Mouse (Mus musculus): ENCODE data around the gene Pgbd1. TPM values are rescaled to one million over a fixed set of nuclear protein-coding genes. Genes with fewer than 3 reads are reported as not detected.
"Not testable (repeated sequence)": the region's sequence is repeated elsewhere in the genome, so short reads cannot be mapped to it uniquely, and the experiment has no call there.

Gene Pgbd1
- 5.2 and 5.5 TPM in 2 replicates for polyA plus RNA-seq (2012; rRNA removed)

- Histone ChIP-seq H3K27me3 (ENCODE audit: control insufficient read depth, insufficient read depth, low read length) (no peaks in the 10 kb centered on the region), H3K4me1 (ENCODE audit: control insufficient read depth, insufficient read depth, low read length) (no peaks in the 10 kb centered on the region), H3K36me3 (ENCODE audit: control insufficient read depth, insufficient read depth, low read length) (peaks cover 7% of the 10 kb centered on the region), H3K4me3 (ENCODE audit: control insufficient read depth, low read depth, low read length) (peak within 1 kb of the TSS; percentile 99), H3K27ac (ENCODE audit: control insufficient read depth, insufficient read depth, low read depth, low read length) (peak within 1 kb of the TSS; percentile 90)
- TF ChIP-seq CTCF (IDR thresholded peaks at IDR 0.05; ENCODE audit: control insufficient read depth, insufficient read depth, insufficient replicate concordance, low read depth, low read length) (no peak), POLR2A (IDR thresholded peaks at IDR 0.05; ENCODE audit: control insufficient read depth, low read depth, low read length) (peak; percentile 47; the same call in 1 of the 2 replicates)
Observed at GRCm38 (mm10) chr13:21440503-21441206, at the start of gene Pgbd1. Gene Pgbd1, minus strand, starts transcription at chr13:21441058.

DNA sequence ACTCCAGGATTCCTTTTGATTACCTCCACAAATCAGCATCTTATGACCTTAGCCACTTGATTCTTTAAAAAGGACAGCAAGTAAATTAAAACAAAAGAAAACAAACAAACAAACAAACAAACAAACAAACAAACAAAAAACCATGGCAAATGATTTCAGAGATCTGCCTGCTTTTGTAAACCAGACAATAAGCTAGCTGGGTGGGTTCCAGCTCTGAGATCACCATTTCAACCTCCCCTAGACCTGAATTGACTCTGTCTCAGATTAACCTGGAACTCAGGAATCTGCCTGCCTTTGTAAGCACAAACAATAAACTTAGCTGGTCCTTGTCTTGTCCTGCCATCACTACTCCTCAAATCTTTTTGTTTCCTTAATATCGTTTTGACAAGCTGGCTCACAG lies 46.0 kb upstream of the Pgbd1 start:
- Histone ChIP-seq H3K27ac (ENCODE audit: control insufficient read depth, insufficient read depth, low read depth, low read length) (no peak overlapping the region), H3K4me3 (ENCODE audit: control insufficient read depth, low read depth, low read length) (no peak overlapping the region), H3K27me3 (ENCODE audit: control insufficient read depth, insufficient read depth, low read length) (no peaks in the 10 kb centered on the region), H3K36me3 (ENCODE audit: control insufficient read depth, insufficient read depth, low read length) (no peaks in the 10 kb centered on the region), H3K4me1 (ENCODE audit: control insufficient read depth, insufficient read depth, low read length) (no peaks in the 10 kb centered on the region)
- TF ChIP-seq CTCF (IDR thresholded peaks at IDR 0.05; ENCODE audit: control insufficient read depth, insufficient read depth, insufficient replicate concordance, low read depth, low read length) (no peak), POLR2A (IDR thresholded peaks at IDR 0.05; ENCODE audit: control insufficient read depth, low read depth, low read length) (no peak)

GRCm38 (mm10) chr13:21478759-21479670 lies 38.2 kb upstream of the Pgbd1 start, which contains the start of the genes Zkscan4 and Gm10065:
Gene Zkscan4, plus strand, starts transcription at chr13:21478907.
Gene Gm10065, minus strand, starts transcription at chr13:21479441.
- peak within 1 kb of the TSS; percentile 83 for H3K4me3 ChIP-seq (ENCODE audit: control insufficient read depth, low read depth, low read length)
- H3K36me3 ChIP-seq (ENCODE audit: control insufficient read depth, insufficient read depth, low read length); H3K27me3 ChIP-seq (ENCODE audit: control insufficient read depth, insufficient read depth, low read length); H3K4me1 ChIP-seq (ENCODE audit: control insufficient read depth, insufficient read depth, low read length): not testable (repeated sequence)
- H3K27ac ChIP-seq (ENCODE audit: control insufficient read depth, insufficient read depth, low read depth, low read length): peak within 1 kb of the TSS; percentile 75

DNA sequence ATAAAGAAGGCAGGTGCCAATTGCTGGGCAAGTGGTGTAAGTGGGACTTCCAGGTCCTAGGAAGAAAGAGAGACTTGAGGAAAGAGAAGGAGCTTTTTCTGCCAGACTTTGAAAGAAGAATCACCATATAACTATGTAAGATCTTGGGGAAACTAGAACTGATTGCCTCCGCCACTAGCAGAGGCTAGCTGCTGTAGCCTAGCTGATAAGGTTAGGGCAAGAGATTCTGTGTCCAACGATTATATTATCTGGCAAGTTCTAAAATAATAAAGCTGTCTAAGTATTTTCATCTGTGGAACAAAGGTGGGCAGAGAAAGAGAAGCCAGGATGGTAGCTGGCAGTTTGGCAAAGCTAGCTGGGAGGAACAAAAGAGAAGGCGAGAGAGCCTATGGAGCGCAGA lies 31.6 kb upstream of the Pgbd1 start:
- Histone ChIP-seq H3K27ac (ENCODE audit: control insufficient read depth, insufficient read depth, low read depth, low read length) (no peak overlapping the region), H3K27me3 (ENCODE audit: control insufficient read depth, insufficient read depth, low read length) (no peaks in the 10 kb centered on the region), H3K4me1 (ENCODE audit: control insufficient read depth, insufficient read depth, low read length) (no peaks in the 10 kb centered on the region; the same call in 1 of the 2 replicates), H3K4me3 (ENCODE audit: control insufficient read depth, low read depth, low read length) (no peak overlapping the region), H3K36me3 (ENCODE audit: control insufficient read depth, insufficient read depth, low read length) (no peaks in the 10 kb centered on the region)
- TF ChIP-seq POLR2A (IDR thresholded peaks at IDR 0.05; ENCODE audit: control insufficient read depth, low read depth, low read length) (no peak), CTCF (IDR thresholded peaks at IDR 0.05; ENCODE audit: control insufficient read depth, insufficient read depth, insufficient replicate concordance, low read depth, low read length) (no peak)

DNA sequence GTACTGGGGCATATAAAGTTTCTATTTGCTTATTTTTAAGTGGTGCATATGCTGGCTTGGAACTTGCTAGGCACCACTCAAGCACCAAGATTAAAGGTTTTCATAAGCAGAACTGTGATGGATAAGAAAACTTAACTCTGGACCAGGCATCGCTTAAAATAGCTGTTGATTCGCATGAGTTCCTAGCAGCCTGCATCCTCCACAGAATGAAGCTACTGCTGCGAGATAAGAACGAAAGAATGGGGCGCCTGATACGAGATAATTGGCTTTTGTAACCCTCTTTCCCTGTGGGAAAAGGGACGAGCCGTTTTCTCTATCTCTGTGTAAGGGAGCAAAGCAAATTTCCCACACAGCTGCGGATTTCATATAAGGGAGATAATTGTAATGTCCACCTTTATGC lies 28.2 kb upstream of the Pgbd1 start:
- H3K27me3 ChIP-seq (ENCODE audit: control insufficient read depth, insufficient read depth, low read length): no peaks in the 10 kb centered on the region
- no peak overlapping the region for H3K27ac ChIP-seq (ENCODE audit: control insufficient read depth, insufficient read depth, low read depth, low read length)
- no peak overlapping the region for H3K4me3 ChIP-seq (ENCODE audit: control insufficient read depth, low read depth, low read length)
- no peak for TF ChIP-seq CTCF (IDR thresholded peaks at IDR 0.05; ENCODE audit: control insufficient read depth, insufficient read depth, insufficient replicate concordance, low read depth, low read length)
- TF ChIP-seq POLR2A (IDR thresholded peaks at IDR 0.05; ENCODE audit: control insufficient read depth, low read depth, low read length): no peak
- no peaks in the 10 kb centered on the region for H3K36me3 ChIP-seq (ENCODE audit: control insufficient read depth, insufficient read depth, low read length)
- peaks cover 3% of the 10 kb centered on the region; the same call in 1 of the 2 replicates for H3K4me1 ChIP-seq (ENCODE audit: control insufficient read depth, insufficient read depth, low read length)

DNA sequence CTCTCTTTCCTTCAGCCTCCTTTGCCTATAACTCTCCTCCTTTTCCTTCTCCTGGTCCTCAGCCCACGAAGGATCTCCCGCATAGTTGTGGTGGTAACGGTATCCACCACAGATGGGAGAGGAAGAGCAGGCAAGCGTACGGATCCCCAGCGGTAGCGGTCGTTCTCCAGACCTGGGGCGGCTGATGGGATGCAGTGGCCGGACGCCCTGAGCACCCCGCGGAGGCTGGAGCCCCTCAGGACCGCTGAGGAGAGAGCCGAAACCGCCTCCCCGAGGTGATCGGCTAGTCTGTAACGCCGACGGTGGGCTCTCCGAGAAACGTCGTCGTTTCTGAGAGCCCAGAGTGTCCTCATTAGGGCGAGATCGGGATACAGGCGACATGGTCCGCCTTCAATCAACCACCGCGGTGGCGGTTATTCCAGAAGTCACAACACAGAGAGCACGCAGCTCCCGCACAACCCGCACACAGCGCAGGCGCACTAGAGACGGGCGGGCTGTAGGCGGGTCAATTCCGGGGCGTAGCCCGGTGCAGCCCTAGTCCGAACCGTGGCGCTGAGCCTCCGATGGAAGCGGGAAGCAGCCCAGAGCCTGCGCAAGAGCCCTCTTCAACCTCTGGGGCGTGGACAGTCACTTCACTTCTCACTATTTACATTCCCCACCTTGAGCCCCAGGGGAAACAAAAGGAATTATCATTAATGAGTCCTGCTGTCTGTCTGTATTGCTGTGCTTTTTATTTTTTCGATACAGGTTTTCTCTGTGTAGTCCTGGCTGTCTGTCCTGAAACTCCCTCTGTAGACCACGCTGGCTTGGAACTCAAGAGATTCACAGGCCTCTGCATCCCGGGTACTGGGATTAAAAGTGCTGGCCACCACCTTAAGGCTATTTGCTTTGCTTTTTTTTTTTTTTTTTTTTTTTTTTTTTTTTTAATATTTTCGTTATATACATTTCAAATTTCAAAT lies 27.5 kb upstream of the Pgbd1 start, which contains the start of gene Nkapl:
Nkapl (minus strand) TSS at position 449 of the 959 bp plus-strand sequence.
- Histone ChIP-seq H3K4me3 (ENCODE audit: control insufficient read depth, low read depth, low read length) (peak within 1 kb of the TSS; percentile 96), H3K27me3 (ENCODE audit: control insufficient read depth, insufficient read depth, low read length) (no peaks in the 10 kb centered on the region), H3K4me1 (ENCODE audit: control insufficient read depth, insufficient read depth, low read length) (peaks cover 3% of the 10 kb centered on the region; the same call in 1 of the 2 replicates), H3K36me3 (ENCODE audit: control insufficient read depth, insufficient read depth, low read length) (no peaks in the 10 kb centered on the region), H3K27ac (ENCODE audit: control insufficient read depth, insufficient read depth, low read depth, low read length) (peak within 1 kb of the TSS; percentile 97)
- TF ChIP-seq POLR2A (IDR thresholded peaks at IDR 0.05; ENCODE audit: control insufficient read depth, low read depth, low read length) (peak; percentile 94), CTCF (IDR thresholded peaks at IDR 0.05; ENCODE audit: control insufficient read depth, insufficient read depth, insufficient replicate concordance, low read depth, low read length) (no peak)
